Mouse (Mus musculus): ENCODE data around the gene Slc38a4. TPM values are rescaled to one million over a fixed set of nuclear protein-coding genes. Genes with fewer than 3 reads are reported as not detected.
A peak's percentile ranks its signal among the peaks of the same experiment; 100 is the strongest.

Slc38a4 gene
- polyA plus RNA-seq, 1 experiment from 2014 or later: 8.5 TPM

DNA sequence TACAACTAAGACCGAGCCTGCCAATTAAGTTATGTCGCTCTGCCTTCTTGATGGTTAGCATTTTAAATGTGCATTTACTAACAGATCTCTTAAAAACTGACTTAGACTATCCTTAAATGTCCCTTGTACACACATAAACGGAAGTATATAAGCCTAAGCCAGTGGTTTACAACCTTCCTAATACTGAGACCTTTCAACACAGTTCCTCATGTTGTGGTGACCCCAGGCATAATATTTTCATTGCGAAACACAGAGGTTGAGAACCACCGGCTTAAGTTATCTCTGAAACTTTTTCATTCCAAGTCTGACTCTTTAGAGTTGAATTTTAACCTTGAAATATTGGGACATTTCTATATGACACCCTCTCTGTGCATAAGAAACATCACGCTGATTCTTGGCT lies 101.4 kb downstream of the Slc38a4 start:
- ATAC-seq (ENCODE audit: low read depth): no peak
- no peak overlapping the region for H3K4me2 ChIP-seq
- 92% methylated on average over 6 of the region's 6 CpGs for WGBS
- H3K4me3 ChIP-seq: no peak overlapping the region
- peaks cover 14% of the 10 kb centered on the region; the same call in 1 of the 2 replicates for H3K4me1 ChIP-seq (replicated peaks)
- no peak overlapping the region for H3K9ac ChIP-seq
- H3K27ac ChIP-seq (replicated peaks): no peak overlapping the region
- no peaks in the 10 kb centered on the region for H3K27me3 ChIP-seq
- no peaks in the 10 kb centered on the region for H3K36me3 ChIP-seq
- H3K9me3 ChIP-seq: no peaks in the 10 kb centered on the region

DNA sequence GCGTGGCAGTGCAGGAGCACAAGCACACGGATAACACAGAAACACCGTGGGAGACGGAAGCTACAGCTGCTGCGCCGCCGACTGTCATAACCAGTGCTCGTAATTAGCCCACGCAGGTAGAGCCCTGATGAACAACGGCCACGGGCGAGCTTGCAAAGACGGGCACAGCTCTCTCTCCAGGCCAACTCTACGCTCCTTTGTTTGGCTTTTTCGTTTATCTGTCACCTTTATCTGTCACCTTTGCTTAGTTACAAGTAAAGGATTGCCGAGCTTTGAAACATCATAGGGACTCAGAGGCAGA lies 101.9 kb downstream of the Slc38a4 start:
- Histone ChIP-seq H3K4me2 (peak overlapping the region; percentile 56), H3K27me3 (no peaks in the 10 kb centered on the region), H3K9ac (peak overlapping the region; percentile 68), H3K4me3 (peak overlapping the region; percentile 36), H3K9me3 (no peaks in the 10 kb centered on the region), H3K27ac (replicated peaks) (peak overlapping the region; percentile 66), H3K36me3 (no peaks in the 10 kb centered on the region), H3K4me1 (replicated peaks) (peaks cover 14% of the 10 kb centered on the region; the same call in 1 of the 2 replicates)
- ATAC-seq (ENCODE audit: low read depth): peak; percentile 62; the same call in 1 of the 2 replicates
- 52% methylated on average over 16 of the region's 16 CpGs for WGBS

DNA sequence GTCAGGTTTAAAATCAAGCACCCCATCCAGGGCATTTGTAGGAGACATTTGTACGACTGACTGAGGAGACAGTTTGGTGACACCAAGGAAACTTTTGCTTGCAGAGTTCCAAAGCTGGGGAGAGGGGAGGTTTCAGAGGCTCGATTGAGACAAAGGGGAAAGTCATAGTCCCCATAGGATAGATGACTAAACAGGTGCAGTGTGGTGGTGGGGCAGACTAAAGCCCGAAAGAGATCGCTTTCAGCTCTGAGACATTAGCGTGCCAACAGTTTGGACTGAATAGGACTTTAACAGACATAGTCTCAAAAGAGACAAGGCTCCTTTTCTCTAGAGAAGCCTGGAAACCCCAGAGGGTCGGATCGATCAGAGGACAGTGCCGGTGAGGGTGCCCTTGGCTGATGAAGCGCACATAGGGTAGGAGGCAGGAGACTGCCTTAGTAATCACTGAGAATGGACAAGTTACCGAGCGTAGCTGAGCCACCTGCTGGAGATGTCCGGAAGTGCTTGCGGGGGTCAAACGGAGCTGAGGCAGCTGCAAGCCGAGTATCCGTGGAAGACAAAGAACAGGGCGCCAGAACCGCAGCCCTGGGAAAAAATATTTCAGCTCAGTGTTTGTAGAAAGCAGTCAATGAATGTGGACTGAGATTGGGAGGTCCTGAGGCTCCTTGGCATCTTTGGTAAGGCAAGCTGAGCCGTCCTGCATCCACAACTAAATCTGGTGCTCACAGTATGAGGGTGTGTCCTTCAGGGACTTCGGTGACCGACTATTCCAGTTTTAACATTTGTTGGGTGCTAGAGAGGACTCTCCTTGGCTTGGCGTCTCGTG lies 102.4 kb downstream of the Slc38a4 start:
- Histone ChIP-seq H3K4me1 (replicated peaks) (peaks cover 14% of the 10 kb centered on the region; the same call in 1 of the 2 replicates), H3K27me3 (no peaks in the 10 kb centered on the region), H3K36me3 (no peaks in the 10 kb centered on the region), H3K27ac (replicated peaks) (peak overlapping the region; percentile 66), H3K9me3 (no peaks in the 10 kb centered on the region), H3K9ac (peak overlapping the region; percentile 68), H3K4me3 (peak overlapping the region; percentile 36), H3K4me2 (peak overlapping the region; percentile 56)
- ATAC-seq (ENCODE audit: low read depth): peak; percentile 91
- 28% methylated on average over 23 of the region's 23 CpGs for WGBS

DNA sequence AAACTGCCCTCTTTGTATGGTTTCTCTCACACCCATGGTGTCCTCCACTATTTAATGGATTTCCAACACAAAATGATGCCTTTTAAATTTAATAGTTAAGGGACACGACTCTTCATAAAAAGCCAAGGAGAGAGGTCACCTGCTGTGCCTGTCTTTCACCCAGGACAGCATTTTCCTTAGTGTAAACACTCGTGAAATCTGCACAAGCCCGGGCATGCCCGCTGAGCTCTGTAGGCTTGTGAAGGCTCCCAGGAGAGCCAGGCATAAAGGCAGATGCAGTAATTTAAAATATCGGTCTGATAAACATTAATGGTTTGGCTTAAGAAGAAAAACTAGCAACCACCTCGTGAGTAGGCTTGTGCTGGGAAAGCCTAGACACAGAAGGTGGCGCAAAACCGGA lies 103.3 kb downstream of the Slc38a4 start:
- Histone ChIP-seq H3K27ac (replicated peaks) (no peak overlapping the region), H3K9me3 (no peaks in the 10 kb centered on the region), H3K4me1 (replicated peaks) (peaks cover 14% of the 10 kb centered on the region; the same call in 1 of the 2 replicates), H3K9ac (no peak overlapping the region), H3K4me2 (no peak overlapping the region), H3K36me3 (no peaks in the 10 kb centered on the region), H3K27me3 (no peaks in the 10 kb centered on the region), H3K4me3 (no peak overlapping the region)
- 53% methylated on average over 8 of the region's 8 CpGs for WGBS
- no peak for ATAC-seq (ENCODE audit: low read depth)

DNA sequence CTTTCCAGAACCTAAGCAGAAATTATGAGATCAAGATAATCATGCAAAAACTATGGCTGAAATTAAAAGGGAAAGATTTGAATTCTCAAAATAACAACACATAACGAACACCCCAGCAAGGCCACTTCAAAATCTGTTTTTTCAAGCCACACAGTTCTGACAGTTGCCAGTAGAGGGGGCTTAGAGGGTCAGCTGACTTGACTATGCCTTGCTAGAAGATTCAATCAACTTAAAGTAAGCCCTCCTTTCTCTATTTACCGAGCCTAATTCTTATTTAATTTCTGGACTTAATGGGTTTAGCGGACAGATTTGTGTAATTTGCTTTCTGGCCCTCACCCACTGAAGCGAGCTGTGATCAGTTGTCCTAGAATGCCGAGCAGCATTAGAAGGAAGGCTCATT lies 104.0 kb downstream of the Slc38a4 start:
- no peak overlapping the region for H3K4me2 ChIP-seq
- ATAC-seq (ENCODE audit: low read depth): no peak

DNA sequence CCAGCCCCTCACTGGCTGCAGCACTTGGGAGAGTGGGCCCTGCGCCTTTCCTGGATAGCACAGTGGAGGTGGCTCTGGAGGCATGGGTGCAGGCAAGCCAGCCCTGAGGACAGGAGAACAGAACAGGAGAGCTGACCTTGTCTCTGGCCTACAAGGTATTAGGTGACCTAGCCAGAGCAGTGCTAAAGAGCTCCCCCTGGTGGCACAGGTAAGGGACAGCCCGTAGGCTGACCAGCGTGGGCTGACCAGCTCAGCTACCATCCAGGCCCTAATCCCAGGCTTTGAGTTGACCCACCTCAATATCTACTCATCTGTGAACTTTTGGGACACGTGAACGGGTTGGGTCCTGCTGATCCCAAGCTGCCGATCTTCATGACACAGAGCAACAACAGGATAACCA lies 107.3 kb downstream of the Slc38a4 start:
- H3K27me3 ChIP-seq: no peaks in the 10 kb centered on the region
- peaks cover 14% of the 10 kb centered on the region; the same call in 1 of the 2 replicates for H3K4me1 ChIP-seq (replicated peaks)
- no peak overlapping the region for H3K27ac ChIP-seq (replicated peaks)
- 64% methylated on average over 6 of the region's 6 CpGs for WGBS
- H3K9me3 ChIP-seq: no peaks in the 10 kb centered on the region
- no peak for ATAC-seq (ENCODE audit: low read depth)
- no peak overlapping the region for H3K9ac ChIP-seq
- H3K4me2 ChIP-seq: no peak overlapping the region
- no peak overlapping the region for H3K4me3 ChIP-seq
- no peaks in the 10 kb centered on the region for H3K36me3 ChIP-seq

More for the DNA sequence above, 104.0 kb downstream of the Slc38a4 start:
- Histone ChIP-seq H3K4me1 (replicated peaks) (peaks cover 14% of the 10 kb centered on the region; the same call in 1 of the 2 replicates), H3K27ac (replicated peaks) (no peak overlapping the region), H3K36me3 (no peaks in the 10 kb centered on the region), H3K9me3 (no peaks in the 10 kb centered on the region), H3K9ac (no peak overlapping the region), H3K4me3 (no peak overlapping the region), H3K27me3 (no peaks in the 10 kb centered on the region)
- WGBS: 55% methylated on average over 5 of the region's 5 CpGs

Other genes starting within 250 kb of the Slc38a4 start
- gene Pced1b, start 191.2 kb upstream of the Slc38a4 start, polyA plus RNA-seq (2015; fragmentation: Nextera tagmentation; extraction: Ambion mirVana): 3.0 and 3.1 TPM in 2 replicates
- 6.3 and 6.7 TPM in 2 replicates for gene Amigo2, start 191.3 kb upstream of the Slc38a4 start, polyA plus RNA-seq (2015; fragmentation: Nextera tagmentation; extraction: Ambion mirVana)

All from neural tube, embryonic 13.5 days (tissue).